Mouse (Mus musculus): ENCODE measurements at regions not wholly inside any gene's neighbourhood (a gene's known extent, or its start where the extent isn't known, plus 50 kb on each side); places are given as distances from the start of the nearest gene placed in this dataset.

DNA sequence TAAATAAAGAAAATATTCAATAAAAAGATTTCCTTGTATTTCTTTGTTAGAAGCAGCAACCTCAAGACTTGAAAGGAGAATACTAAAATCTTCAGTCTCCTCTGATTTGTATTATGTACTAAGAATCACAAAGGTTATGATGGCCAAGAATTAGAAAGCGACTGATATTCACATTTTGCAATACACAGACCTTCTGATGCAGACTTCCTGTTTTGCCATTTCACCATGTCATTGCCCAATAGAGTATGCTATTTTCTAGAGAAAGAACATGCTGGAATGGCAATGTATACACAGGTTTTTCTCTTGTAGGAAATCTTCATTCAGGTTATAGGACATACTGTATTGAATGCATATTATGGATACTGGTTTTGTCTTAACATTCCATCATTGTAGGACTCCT, 250.7 kb upstream of the Chrm2 start:
- H3K36me3 ChIP-seq (ENCODE audit: control insufficient read depth, insufficient read depth, low read length), result no peaks in the 10 kb centered on the region
- no peak overlapping the region for H3K9ac ChIP-seq (ENCODE audit: low read depth, low read length)
- H3K4me2 ChIP-seq (ENCODE audit: low read length), result no peak overlapping the region
- no peaks in the 10 kb centered on the region for H3K4me1 ChIP-seq (ENCODE audit: control insufficient read depth, insufficient read depth, low read depth, low read length)
- no peaks in the 10 kb centered on the region for H3K9me3 ChIP-seq (ENCODE audit: control insufficient read depth, low read length)
- H3K4me3 ChIP-seq (ENCODE audit: low read length), result no peak overlapping the region
- no peak for ATAC-seq
- H3K27me3 ChIP-seq (replicated peaks; ENCODE audit: control insufficient read depth, insufficient read depth, low read length), result no peaks in the 10 kb centered on the region
- 87% methylated on average over 1 of the region's 1 CpGs for WGBS
- H3K27ac ChIP-seq (ENCODE audit: low read depth, low read length), result no peak overlapping the region

- no peaks in the 10 kb centered on the region for H3K27me3 ChIP-seq (replicated peaks; ENCODE audit: control insufficient read depth, insufficient read depth, low read length)
- H3K27ac ChIP-seq (ENCODE audit: low read depth, low read length), result no peak overlapping the region
- H3K4me1 ChIP-seq (ENCODE audit: control insufficient read depth, insufficient read depth, low read depth, low read length), result no peaks in the 10 kb centered on the region
- 94% methylated on average over 1 of the region's 1 CpGs for WGBS
- no peak overlapping the region for H3K4me3 ChIP-seq (ENCODE audit: low read length)
- H3K9me3 ChIP-seq (ENCODE audit: control insufficient read depth, low read length), result no peaks in the 10 kb centered on the region
- no peaks in the 10 kb centered on the region for H3K36me3 ChIP-seq (ENCODE audit: control insufficient read depth, insufficient read depth, low read length)
- no peak overlapping the region for H3K9ac ChIP-seq (ENCODE audit: low read depth, low read length)
- H3K4me2 ChIP-seq (ENCODE audit: low read length), result no peak overlapping the region
- no peak for ATAC-seq
These were observed 240.6 kb upstream of the Chrm2 start for GRCm38 (mm10) chr6:36147267-36147666.

DNA sequence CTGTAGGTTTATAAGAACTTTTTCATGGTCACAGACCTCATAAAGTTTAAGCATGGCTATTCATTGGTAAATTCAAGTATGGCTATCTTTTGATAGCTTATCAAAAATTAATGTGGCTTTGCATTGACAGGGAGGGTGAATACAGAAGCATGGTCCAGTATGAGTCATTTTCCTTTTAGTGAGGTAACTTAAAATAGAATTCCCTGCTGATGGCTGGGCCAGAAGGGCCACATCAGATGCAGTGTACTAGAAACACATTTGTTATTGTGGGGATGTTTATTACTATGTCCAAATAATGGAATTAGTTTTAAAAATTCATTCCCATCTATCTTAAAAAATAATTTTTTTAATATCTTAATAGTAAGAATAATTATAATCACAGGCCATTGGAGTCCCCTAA, 213.4 kb upstream of the Chrm2 start:
- Histone ChIP-seq H3K9me3 (ENCODE audit: control insufficient read depth, low read length) (no peaks in the 10 kb centered on the region), H3K27me3 (replicated peaks; ENCODE audit: control insufficient read depth, insufficient read depth, low read length) (no peaks in the 10 kb centered on the region), H3K4me2 (ENCODE audit: low read length) (no peak overlapping the region), H3K4me1 (ENCODE audit: control insufficient read depth, insufficient read depth, low read depth, low read length) (no peaks in the 10 kb centered on the region), H3K4me3 (ENCODE audit: low read length) (no peak overlapping the region), H3K36me3 (ENCODE audit: control insufficient read depth, insufficient read depth, low read length) (no peaks in the 10 kb centered on the region), H3K9ac (ENCODE audit: low read depth, low read length) (no peak overlapping the region), H3K27ac (ENCODE audit: low read depth, low read length) (no peak overlapping the region)
- ATAC-seq, result no peak

DNA sequence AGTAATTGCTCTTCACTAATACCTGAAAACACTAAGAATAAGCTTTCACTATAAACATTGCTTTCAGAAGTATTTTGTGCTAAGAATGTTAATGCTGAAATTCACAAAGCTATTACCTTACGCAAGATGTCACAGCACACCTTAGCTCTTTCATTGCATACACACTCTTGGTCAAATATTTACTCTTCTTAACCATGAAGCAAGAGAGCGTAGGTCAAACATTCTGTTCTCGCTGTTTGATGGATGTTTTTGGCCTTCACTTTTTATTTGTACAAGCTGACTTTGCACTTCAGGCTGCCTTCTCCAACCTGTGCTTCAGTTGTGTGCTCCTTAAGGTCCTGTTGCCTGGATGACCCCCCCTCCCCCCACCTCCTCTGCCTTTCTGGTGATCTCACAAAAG, 212.8 kb upstream of the Chrm2 start:
- no peak for ATAC-seq

GRCm38 (mm10) chr6:36179895-36180294, 208.0 kb upstream of the Chrm2 start:
- WGBS, result 91% methylated on average over 3 of the region's 3 CpGs
- no peak overlapping the region for H3K9ac ChIP-seq (ENCODE audit: low read depth, low read length)
- no peak for ATAC-seq

More for the DNA sequence above, 212.8 kb upstream of the Chrm2 start:
- H3K27me3 ChIP-seq (replicated peaks; ENCODE audit: control insufficient read depth, insufficient read depth, low read length), result no peaks in the 10 kb centered on the region
- no peaks in the 10 kb centered on the region for H3K9me3 ChIP-seq (ENCODE audit: control insufficient read depth, low read length)
- H3K4me3 ChIP-seq (ENCODE audit: low read length), result no peak overlapping the region
- no peaks in the 10 kb centered on the region for H3K4me1 ChIP-seq (ENCODE audit: control insufficient read depth, insufficient read depth, low read depth, low read length)
- H3K36me3 ChIP-seq (ENCODE audit: control insufficient read depth, insufficient read depth, low read length), result no peaks in the 10 kb centered on the region
- no peak overlapping the region for H3K9ac ChIP-seq (ENCODE audit: low read depth, low read length)
- H3K27ac ChIP-seq (ENCODE audit: low read depth, low read length), result no peak overlapping the region
- no peak overlapping the region for H3K4me2 ChIP-seq (ENCODE audit: low read length)
- 91% methylated on average over 3 of the region's 3 CpGs for whole genome bisulfite sequencing

GRCm38 (mm10) chr6:36182698-36183097, 205.2 kb upstream of the Chrm2 start:
- Histone ChIP-seq H3K4me2 (ENCODE audit: low read length) (no peak overlapping the region), H3K27me3 (replicated peaks; ENCODE audit: control insufficient read depth, insufficient read depth, low read length) (no peaks in the 10 kb centered on the region), H3K9me3 (ENCODE audit: control insufficient read depth, low read length) (no peaks in the 10 kb centered on the region), H3K36me3 (ENCODE audit: control insufficient read depth, insufficient read depth, low read length) (no peaks in the 10 kb centered on the region), H3K4me1 (ENCODE audit: control insufficient read depth, insufficient read depth, low read depth, low read length) (no peaks in the 10 kb centered on the region), H3K9ac (ENCODE audit: low read depth, low read length) (no peak overlapping the region), H3K27ac (ENCODE audit: low read depth, low read length) (no peak overlapping the region), H3K4me3 (ENCODE audit: low read length) (no peak overlapping the region)
- ATAC-seq, result no peak
- 57% methylated on average over 1 of the region's 1 CpGs for WGBS

More at GRCm38 (mm10) chr6:36179895-36180294, 208.0 kb upstream of the Chrm2 start:
- H3K4me2 ChIP-seq (ENCODE audit: low read length), result no peak overlapping the region
- no peak overlapping the region for H3K4me3 ChIP-seq (ENCODE audit: low read length)
- H3K27me3 ChIP-seq (replicated peaks; ENCODE audit: control insufficient read depth, insufficient read depth, low read length), result no peaks in the 10 kb centered on the region
- no peak overlapping the region for H3K27ac ChIP-seq (ENCODE audit: low read depth, low read length)
- no peaks in the 10 kb centered on the region for H3K36me3 ChIP-seq (ENCODE audit: control insufficient read depth, insufficient read depth, low read length)
- H3K4me1 ChIP-seq (ENCODE audit: control insufficient read depth, insufficient read depth, low read depth, low read length), result no peaks in the 10 kb centered on the region
- H3K9me3 ChIP-seq (ENCODE audit: control insufficient read depth, low read length), result no peaks in the 10 kb centered on the region

- Histone ChIP-seq H3K9ac (ENCODE audit: low read depth, low read length) (no peak overlapping the region), H3K27me3 (replicated peaks; ENCODE audit: control insufficient read depth, insufficient read depth, low read length) (no peaks in the 10 kb centered on the region), H3K36me3 (ENCODE audit: control insufficient read depth, insufficient read depth, low read length) (no peaks in the 10 kb centered on the region), H3K9me3 (ENCODE audit: control insufficient read depth, low read length) (no peaks in the 10 kb centered on the region), H3K4me1 (ENCODE audit: control insufficient read depth, insufficient read depth, low read depth, low read length) (no peaks in the 10 kb centered on the region), H3K27ac (ENCODE audit: low read depth, low read length) (no peak overlapping the region), H3K4me3 (ENCODE audit: low read length) (no peak overlapping the region), H3K4me2 (ENCODE audit: low read length) (no peak overlapping the region)
- 86% methylated on average over 2 of the region's 2 CpGs for WGBS
- no peak for ATAC-seq
These were observed 181.2 kb upstream of the Chrm2 start for GRCm38 (mm10) chr6:36206666-36207065.

DNA sequence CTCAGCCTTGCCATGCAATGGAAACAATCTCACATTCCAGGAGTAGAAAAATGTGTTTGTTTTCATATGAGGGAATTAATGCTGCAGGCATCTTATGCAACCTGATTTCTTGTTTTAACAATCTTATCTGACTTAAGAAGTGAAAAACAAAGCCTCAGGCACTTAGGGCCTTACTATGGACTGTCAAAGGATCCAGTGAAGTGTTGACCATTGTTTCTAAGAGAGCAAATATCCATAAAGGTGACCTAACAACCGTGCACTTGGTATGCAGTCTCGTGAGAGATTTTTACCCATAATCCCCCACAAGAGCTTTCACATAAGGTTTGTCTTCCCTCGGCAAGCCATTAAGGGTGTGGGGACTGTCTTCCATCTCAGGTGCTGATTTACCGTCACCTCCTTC, 166.6 kb upstream of the Chrm2 start:
- H3K9me3 ChIP-seq (ENCODE audit: control insufficient read depth, low read length), result no peaks in the 10 kb centered on the region
- ATAC-seq, result no peak
- H3K27me3 ChIP-seq (replicated peaks; ENCODE audit: control insufficient read depth, insufficient read depth, low read length), result no peaks in the 10 kb centered on the region
- no peak overlapping the region for H3K4me2 ChIP-seq (ENCODE audit: low read length)
- H3K9ac ChIP-seq (ENCODE audit: low read depth, low read length), result no peak overlapping the region
- WGBS, result 79% methylated on average over 4 of the region's 4 CpGs
- no peaks in the 10 kb centered on the region for H3K36me3 ChIP-seq (ENCODE audit: control insufficient read depth, insufficient read depth, low read length)
- H3K4me1 ChIP-seq (ENCODE audit: control insufficient read depth, insufficient read depth, low read depth, low read length), result no peaks in the 10 kb centered on the region
- H3K4me3 ChIP-seq (ENCODE audit: low read length), result no peak overlapping the region
- H3K27ac ChIP-seq (ENCODE audit: low read depth, low read length), result no peak overlapping the region

DNA sequence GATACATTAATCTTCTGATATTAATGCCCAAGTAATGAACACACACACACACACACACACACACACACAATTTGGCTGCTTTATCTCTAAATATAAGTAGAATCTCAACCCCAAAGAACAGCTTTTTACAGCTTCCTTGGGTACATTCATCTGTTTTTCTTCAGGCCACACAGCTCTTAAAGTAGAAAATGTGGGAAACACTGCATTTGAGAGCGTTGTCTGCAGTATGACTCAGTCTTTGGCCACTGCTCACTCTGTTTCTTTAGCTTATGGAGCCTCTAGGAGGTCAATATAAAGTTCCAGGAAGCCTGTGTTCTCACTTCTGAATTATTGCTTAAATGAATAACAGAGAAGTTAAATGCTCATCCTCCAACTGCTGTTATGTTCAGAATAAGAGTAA, 153.4 kb upstream of the Chrm2 start:
- ATAC-seq, result no peak
- 88% methylated on average over 1 of the region's 1 CpGs for WGBS
- Histone ChIP-seq H3K36me3 (ENCODE audit: control insufficient read depth, insufficient read depth, low read length) (no peaks in the 10 kb centered on the region), H3K4me1 (ENCODE audit: control insufficient read depth, insufficient read depth, low read depth, low read length) (no peaks in the 10 kb centered on the region), H3K9ac (ENCODE audit: low read depth, low read length) (no peak overlapping the region), H3K4me3 (ENCODE audit: low read length) (no peak overlapping the region), H3K27me3 (replicated peaks; ENCODE audit: control insufficient read depth, insufficient read depth, low read length) (no peaks in the 10 kb centered on the region), H3K27ac (ENCODE audit: low read depth, low read length) (no peak overlapping the region), H3K9me3 (ENCODE audit: control insufficient read depth, low read length) (no peaks in the 10 kb centered on the region), H3K4me2 (ENCODE audit: low read length) (no peak overlapping the region)

GRCm38 (mm10) chr6:36247027-36247426, 140.9 kb upstream of the Chrm2 start:
- no peaks in the 10 kb centered on the region for H3K4me1 ChIP-seq (ENCODE audit: control insufficient read depth, insufficient read depth, low read depth, low read length)
- no peak overlapping the region for H3K4me2 ChIP-seq (ENCODE audit: low read length)
- peak; percentile 42; the same call in 1 of the 2 replicates for ATAC-seq
- no peak overlapping the region for H3K4me3 ChIP-seq (ENCODE audit: low read length)
- H3K27ac ChIP-seq (ENCODE audit: low read depth, low read length), result peak overlapping the region; percentile 23; the same call in 1 of the 2 replicates
- H3K36me3 ChIP-seq (ENCODE audit: control insufficient read depth, insufficient read depth, low read length), result no peaks in the 10 kb centered on the region
- 54% methylated on average over 3 of the region's 3 CpGs for WGBS
- no peak overlapping the region for H3K9ac ChIP-seq (ENCODE audit: low read depth, low read length)
- H3K27me3 ChIP-seq (replicated peaks; ENCODE audit: control insufficient read depth, insufficient read depth, low read length), result no peaks in the 10 kb centered on the region
- no peaks in the 10 kb centered on the region for H3K9me3 ChIP-seq (ENCODE audit: control insufficient read depth, low read length)

Measured in hindbrain, embryonic 16.5 days (tissue).